Mouse (Mus musculus) lung, postnatal 0 days (tissue): ENCODE measurements around the gene Gemin7.

Experiments used
- CTCF ChIP-seq: IDR thresholded peaks from 2 replicates; pipeline ENCODE4 v1.5.1; 2016; ENCODE audit warnings: antibody characterized with exemption, mild to moderate bottlenecking
- EP300 ChIP-seq: IDR thresholded peaks from 2 replicates; pipeline ENCODE4 v1.6.1; 2016; ENCODE audit warnings: antibody characterized with exemption, mild to moderate bottlenecking, control low read depth

GRCm38 (mm10) chr7:19593061-19593730, 15.8 kb upstream of the Gemin7 start:
- TF ChIP-seq CTCF (no peak), EP300 (no peak)
